Mouse (Mus musculus): ENCODE measurements at regions not wholly inside any gene's neighbourhood (a gene's known extent, or its start where the extent isn't known, plus 50 kb on each side); places are given as distances from the start of the nearest gene placed in this dataset.

- TF ChIP-seq POLR2A (IDR thresholded peaks at IDR 0.05; ENCODE audit: control insufficient read depth, extremely low read depth, insufficient read depth, low read length, poor library complexity) (no peak), CTCF (IDR thresholded peaks at IDR 0.05; ENCODE audit: borderline replicate concordance, control insufficient read depth, extremely low read depth, insufficient read depth, low read length, poor library complexity) (no peak)
Observed at GRCm38 (mm10) chr15:94206454-94206853, 258.8 kb downstream of the Adamts20 start.
